Mouse (Mus musculus): ENCODE data around the gene Dok5. TPM values are rescaled to one million over a fixed set of nuclear protein-coding genes. Genes with fewer than 3 reads are reported as not detected.
A peak's percentile ranks its signal among the peaks of the same experiment; 100 is the strongest.

Dok5 gene
- total RNA-seq, 4 experiments from 2014 or later, result 0.24 to 0.35 (median 0.30) TPM

- no peak for DNase-seq (ENCODE audit: low spot score)
Measured at GRCm38 (mm10) chr2:170857507-170857906, 125.9 kb downstream of the Dok5 start.

DNA sequence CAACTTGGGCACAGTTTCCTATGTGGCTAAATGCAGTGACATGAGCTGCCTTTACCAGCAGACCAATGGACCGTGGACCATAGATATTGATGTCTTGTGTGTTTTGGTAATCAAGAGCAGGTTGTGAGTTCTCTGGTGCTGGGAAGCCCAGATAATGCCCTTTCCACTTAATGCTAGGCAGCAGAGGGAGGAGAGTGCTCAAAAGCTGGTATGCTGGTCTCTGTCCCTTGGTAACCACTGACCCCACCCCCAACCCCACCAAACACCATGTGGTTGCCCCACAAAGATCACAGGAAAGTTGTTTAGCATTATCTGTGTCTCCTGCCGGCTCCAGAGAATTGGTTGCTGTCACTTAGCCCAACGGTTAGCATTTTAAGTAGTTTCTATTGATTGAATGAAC is 127.0 kb downstream of the Dok5 start:
- no peak for DNase-seq (ENCODE audit: low spot score)

GRCm38 (mm10) chr2:170860576-170860975 is 129.0 kb downstream of the Dok5 start:
- DNase-seq (ENCODE audit: low spot score), result no peak

DNA sequence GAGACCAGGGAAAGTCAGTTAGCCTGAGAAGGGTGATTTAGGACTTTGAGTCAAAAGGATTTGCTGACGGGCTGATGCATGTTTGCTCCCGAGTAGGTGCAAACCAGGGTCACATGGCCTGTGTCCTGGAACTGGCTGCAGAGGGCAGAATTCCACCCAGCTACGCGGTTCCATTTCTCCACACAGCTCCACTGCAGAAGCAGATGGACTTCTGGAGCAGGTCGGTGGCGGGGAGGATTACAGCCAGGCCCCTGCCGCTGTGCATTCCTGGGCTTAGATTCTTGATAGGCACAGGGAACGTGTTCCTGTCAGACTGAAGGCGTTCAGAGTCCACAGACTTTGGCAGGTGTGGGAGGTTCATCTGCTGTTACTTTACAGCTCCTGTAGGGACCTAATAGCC is 131.2 kb downstream of the Dok5 start:
- DNase-seq (ENCODE audit: low spot score), result no peak

- no peak for DNase-seq (ENCODE audit: low spot score)
Measured at GRCm38 (mm10) chr2:170863201-170863600, 131.6 kb downstream of the Dok5 start.

- DNase-seq (ENCODE audit: low spot score), result no peak
Measured at GRCm38 (mm10) chr2:170864043-170864442, 132.4 kb downstream of the Dok5 start.

DNA sequence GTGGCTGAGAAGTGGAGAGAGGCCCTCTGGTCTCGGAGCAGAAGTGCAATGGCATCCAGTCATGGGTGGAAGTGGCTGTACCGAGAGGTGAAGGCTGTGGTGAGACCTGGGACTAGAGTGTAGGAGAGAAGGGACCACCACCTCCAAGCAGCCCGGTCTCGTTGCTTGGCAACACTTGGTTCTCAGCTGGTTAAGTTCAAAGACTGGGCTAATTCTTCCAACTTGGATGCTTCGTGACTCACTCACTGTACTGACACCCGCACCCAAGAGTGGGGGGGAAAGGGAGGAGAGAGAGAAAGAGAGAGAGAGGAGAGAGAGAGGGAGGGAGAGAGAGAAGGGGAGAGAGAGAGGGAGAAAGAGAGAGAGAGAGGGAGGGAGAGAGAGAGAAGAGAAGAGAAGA is 133.2 kb downstream of the Dok5 start:
- DNase-seq (ENCODE audit: low spot score), result no peak

DNA sequence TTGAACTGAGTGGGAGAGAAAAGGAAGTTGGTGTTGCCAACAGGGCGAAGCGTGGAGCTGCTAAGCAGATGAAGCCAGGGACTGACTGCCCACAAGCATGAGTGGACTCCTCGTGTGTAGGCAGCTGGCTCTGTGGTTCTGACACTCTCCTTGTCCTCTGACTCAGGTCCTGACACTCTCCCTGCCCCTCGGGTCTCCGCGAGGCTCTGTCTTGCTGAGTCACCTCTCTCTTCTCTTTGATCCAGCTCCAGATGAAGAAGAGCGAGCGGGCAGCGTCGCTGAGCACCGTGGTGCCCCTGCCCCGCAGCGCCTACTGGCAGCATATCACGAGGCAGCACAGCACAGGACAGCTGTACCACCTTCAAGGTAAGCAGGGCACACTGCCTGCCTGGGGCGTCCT is 139.0 kb downstream of the Dok5 start:
- DNase-seq (ENCODE audit: low spot score), result no peak

DNA sequence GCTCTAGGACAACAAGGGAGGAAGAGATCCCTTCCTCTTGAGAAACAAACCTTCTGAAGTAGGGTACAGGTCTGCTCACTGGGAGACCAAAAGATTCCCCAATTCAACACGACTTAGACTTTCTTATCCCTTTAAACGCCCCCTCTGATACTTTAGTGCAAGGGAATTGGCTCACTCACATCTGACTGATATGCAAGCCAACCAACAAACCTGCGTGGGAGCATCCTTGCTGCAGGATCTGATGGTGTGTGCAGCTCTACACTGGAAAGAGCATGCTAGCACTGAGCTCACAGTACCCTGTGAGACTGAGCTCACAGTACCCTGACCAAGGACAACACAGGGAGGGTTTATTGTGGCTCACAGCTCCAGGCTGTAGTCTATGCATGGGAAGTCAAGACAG is 139.9 kb downstream of the Dok5 start:
- no peak for DNase-seq (ENCODE audit: low spot score)

- peak; percentile 58 for DNase-seq (ENCODE audit: low spot score)
Measured at GRCm38 (mm10) chr2:170873382-170873781, 141.8 kb downstream of the Dok5 start.

DNA sequence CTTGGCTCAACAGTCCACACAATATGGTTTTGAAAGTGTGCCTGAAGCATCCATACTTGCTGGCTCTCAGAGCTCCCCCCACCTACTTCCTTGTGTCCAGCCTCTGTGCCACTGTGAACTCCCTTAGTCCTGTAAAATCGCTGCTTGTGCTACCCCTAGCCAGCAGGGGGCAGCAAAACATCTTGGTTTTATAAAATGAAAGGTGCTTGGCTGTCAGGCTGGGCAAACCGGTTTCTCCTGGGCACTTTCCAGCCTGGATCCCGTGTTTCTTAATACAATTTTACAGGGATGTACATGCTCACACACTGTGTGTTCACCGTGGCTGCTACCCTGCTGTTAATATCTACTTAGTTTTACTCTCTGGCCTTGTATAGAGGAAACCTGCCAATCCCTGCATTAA is 145.9 kb downstream of the Dok5 start:
- peak; percentile 66 for DNase-seq (ENCODE audit: low spot score)

- no peak for DNase-seq (ENCODE audit: low spot score)
Measured at GRCm38 (mm10) chr2:170877936-170878335, 146.3 kb downstream of the Dok5 start.

DNA sequence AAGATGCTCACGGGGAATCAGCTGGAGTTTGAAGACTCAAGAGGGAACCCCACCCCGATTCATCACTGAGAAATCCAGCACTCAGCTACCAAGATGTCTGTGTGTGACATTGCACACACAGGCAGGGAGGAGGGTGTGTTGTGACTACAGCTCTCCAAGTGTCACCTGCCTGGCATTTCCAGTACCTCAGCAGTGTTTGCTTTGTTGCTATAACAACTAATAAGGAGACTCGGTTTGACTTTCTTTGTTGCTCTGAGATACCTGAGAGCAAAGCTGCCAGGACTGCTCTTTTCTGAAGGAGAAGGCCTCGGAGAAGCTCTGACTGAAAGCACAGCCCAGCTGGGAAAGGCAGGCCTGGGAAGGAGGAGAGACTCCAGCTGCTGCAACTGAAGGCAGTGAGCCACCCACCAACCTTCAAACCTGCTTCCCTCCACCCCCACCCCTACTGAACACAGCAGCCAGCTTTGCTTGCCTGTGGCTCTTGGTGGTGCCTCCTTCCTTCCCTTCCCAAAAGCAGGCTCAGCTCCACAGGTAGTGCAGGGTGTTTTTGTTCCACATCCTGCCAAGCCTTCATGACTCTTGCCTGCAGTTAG is 152.7 kb downstream of the Dok5 start:
- no peak for DNase-seq (ENCODE audit: low spot score)

- no peak for DNase-seq (ENCODE audit: low spot score)
Measured at GRCm38 (mm10) chr2:170887984-170888383, 156.4 kb downstream of the Dok5 start.

DNA sequence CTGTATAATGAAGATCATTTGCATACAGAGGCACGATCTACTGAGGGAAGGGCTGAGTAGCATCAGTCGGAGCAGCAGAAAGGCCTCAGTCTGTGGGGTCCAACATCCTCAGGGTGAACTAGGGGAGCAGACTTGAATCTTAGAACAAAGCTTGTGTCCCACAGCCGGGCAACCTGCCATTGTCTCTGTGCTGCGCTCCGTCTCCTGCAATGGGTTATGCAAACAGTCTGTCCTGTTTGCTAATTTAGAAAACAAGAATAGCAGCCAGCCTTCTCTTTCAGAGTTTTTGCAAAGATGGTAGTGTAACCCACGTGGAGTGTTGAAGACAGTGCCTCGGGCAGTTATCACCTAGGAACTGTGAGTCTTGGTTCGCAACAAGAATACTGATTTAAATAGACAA is 163.5 kb downstream of the Dok5 start:
- DNase-seq (ENCODE audit: low spot score), result no peak

- DNase-seq (ENCODE audit: low spot score), result no peak
Measured at GRCm38 (mm10) chr2:170902204-170903028, 170.8 kb downstream of the Dok5 start.

DNA sequence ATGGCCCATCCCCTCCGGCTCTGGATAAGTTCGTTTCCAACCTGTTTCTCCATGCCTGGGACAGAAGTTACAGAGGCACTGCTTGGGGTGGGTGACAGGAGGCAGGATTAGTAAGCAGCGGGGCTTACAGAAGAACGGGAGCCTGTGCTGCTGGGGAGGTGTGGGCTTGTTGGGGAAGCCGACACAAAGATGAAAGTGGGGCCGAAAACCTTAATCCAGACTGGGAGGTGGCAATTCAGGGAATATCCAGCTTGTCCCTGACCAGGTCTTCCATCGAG is 171.4 kb downstream of the Dok5 start:
- DNase-seq (ENCODE audit: low spot score), result no peak

DNA sequence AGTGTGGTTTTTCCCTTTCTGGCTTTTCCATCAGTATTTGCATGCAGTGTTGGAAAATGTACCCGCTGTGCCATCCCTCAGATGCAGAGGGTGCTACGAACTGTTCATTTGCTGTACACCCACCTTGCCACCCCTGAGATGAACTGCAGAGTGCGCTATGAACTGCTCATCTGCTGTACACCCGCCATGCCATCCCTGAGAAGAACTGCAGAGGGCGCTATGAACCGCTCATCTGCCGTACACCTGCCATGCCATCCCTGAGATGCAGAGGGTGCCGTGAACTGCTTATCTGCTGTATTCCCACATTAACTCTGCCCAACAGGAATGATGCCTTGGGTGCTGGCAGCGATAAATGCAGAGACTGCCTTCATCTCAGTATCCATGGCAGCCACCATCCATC is 171.8 kb downstream of the Dok5 start:
- no peak for DNase-seq (ENCODE audit: low spot score)

DNA sequence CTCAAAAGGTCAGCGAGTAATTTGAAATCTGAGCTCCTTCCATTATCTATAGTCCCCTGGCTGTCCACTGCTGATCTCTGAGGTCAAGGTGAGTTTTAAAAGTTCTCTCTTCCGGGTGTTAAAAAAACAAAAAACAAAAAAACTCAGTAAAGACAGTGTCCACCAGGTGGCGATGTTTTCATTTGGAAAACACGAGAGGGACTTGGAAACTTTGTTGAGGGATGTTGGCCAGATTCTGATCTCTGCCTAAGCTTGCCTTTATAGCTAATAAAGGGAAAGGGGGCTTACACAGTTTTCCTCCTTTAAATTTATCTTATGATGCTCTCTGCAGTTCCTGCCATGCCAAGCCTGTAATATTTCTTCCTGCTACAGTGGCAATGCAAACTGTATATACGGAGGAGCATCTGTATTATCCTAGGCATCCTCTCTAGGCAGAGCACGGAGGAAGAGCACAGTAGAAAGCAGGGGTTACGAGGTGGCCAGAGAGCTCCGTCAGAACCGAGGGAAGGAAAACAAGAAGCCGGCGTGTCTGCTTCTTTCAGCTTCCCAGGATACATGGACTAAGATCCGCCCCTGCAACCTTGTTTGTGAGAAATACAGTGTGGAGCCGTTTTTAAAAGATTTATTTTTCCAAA is 181.1 kb downstream of the Dok5 start:
- peak; percentile 53 for DNase-seq (ENCODE audit: low spot score)

- DNase-seq (ENCODE audit: low spot score), result no peak
Measured at GRCm38 (mm10) chr2:170913863-170914262, 182.3 kb downstream of the Dok5 start.

- DNase-seq (ENCODE audit: low spot score), result no peak
Measured at GRCm38 (mm10) chr2:170915646-170916045, 184.0 kb downstream of the Dok5 start.

GRCm38 (mm10) chr2:170922260-170922659 is 190.7 kb downstream of the Dok5 start:
- DNase-seq (ENCODE audit: low spot score), result no peak

- no peak for DNase-seq (ENCODE audit: low spot score)
Measured at GRCm38 (mm10) chr2:170924131-170924530, 192.5 kb downstream of the Dok5 start.

All from heart, adult 8-10 months (tissue).